Mouse (Mus musculus): ENCODE measurements around the gene Cacna1d. TPM values are rescaled to one million over a fixed set of nuclear protein-coding genes. Genes with fewer than 3 reads are reported as not detected.

The Cacna1d gene
- total and polyA plus RNA-seq, 2 experiments from 2014 or later: 5.5 to 8.9 TPM

- no peaks in the 10 kb centered on the region for H3K36me3 ChIP-seq (replicated peaks; ENCODE audit: control insufficient read depth, insufficient read depth, low read length)
- TF ChIP-seq EP300 (IDR thresholded peaks at IDR 0.05; ENCODE audit: low read depth) (no peak), CTCF (IDR thresholded peaks at IDR 0.05; ENCODE audit: low read depth) (no peak)
- H3K27me3 ChIP-seq (ENCODE audit: control insufficient read depth, insufficient read depth, low read length): no peaks in the 10 kb centered on the region
- H3K4me3 ChIP-seq (ENCODE audit: low read depth, low read length): no peak overlapping the region
- WGBS: 73% methylated on average over 11 of the region's 11 CpGs
- H3K4me1 ChIP-seq (ENCODE audit: control insufficient read depth, insufficient read depth): no peaks in the 10 kb centered on the region
- H3K27ac ChIP-seq (ENCODE audit: low read depth): no peak overlapping the region; the same call in 1 of the 2 replicates
- H3K9me3 ChIP-seq (replicated peaks; ENCODE audit: control insufficient read depth, low read length): no peaks in the 10 kb centered on the region
- no peak overlapping the region for H3K9ac ChIP-seq (replicated peaks; ENCODE audit: low read depth, low read length)
- DNase-seq (ENCODE audit: low spot score) (no peak), ATAC-seq (ENCODE audit: insufficient read depth, low read depth) (no peak)
- H3K4me2 ChIP-seq (ENCODE audit: low read depth, low read length): no peak overlapping the region
Measured at GRCm38 (mm10) chr14:30138379-30138964, 352.8 kb downstream of the Cacna1d start.

DNA sequence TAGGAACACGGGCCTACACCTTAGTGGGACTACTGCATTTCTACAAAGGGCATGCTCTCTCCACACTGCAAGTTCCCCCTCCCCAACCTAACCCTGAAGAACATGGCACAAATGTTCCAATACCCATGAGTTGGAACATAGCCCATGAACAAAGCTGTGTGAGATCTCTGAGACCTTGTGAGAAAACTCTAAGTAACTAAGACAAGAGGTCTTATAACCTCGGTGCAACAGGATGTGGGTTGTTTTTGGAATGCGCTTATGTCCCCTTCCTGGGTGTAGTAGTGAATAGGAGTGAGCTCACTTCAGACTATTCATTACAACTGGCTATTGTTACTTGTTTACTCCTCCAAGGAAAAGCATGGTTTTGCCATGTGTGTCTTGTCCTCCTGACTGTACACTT, 353.3 kb downstream of the Cacna1d start:
- H3K27me3 ChIP-seq (ENCODE audit: control insufficient read depth, insufficient read depth, low read length): no peaks in the 10 kb centered on the region
- H3K9ac ChIP-seq (replicated peaks; ENCODE audit: low read depth, low read length): no peak overlapping the region
- ATAC-seq (ENCODE audit: insufficient read depth, low read depth): no peak
- no peaks in the 10 kb centered on the region for H3K36me3 ChIP-seq (replicated peaks; ENCODE audit: control insufficient read depth, insufficient read depth, low read length)
- H3K9me3 ChIP-seq (replicated peaks; ENCODE audit: control insufficient read depth, low read length): no peaks in the 10 kb centered on the region
- DNase-seq (ENCODE audit: low spot score): no peak
- WGBS: 68% methylated on average over 3 of the region's 3 CpGs
- H3K4me3 ChIP-seq (ENCODE audit: low read depth, low read length): no peak overlapping the region
- H3K27ac ChIP-seq (ENCODE audit: low read depth): no peak overlapping the region
- no peak overlapping the region for H3K4me2 ChIP-seq (ENCODE audit: low read depth, low read length)
- TF ChIP-seq EP300 (IDR thresholded peaks at IDR 0.05; ENCODE audit: low read depth) (no peak), CTCF (IDR thresholded peaks at IDR 0.05; ENCODE audit: low read depth) (no peak)
- no peaks in the 10 kb centered on the region for H3K4me1 ChIP-seq (ENCODE audit: control insufficient read depth, insufficient read depth)

GRCm38 (mm10) chr14:30136965-30137364, 354.3 kb downstream of the Cacna1d start:
- Histone ChIP-seq H3K4me1 (ENCODE audit: control insufficient read depth, insufficient read depth) (no peaks in the 10 kb centered on the region), H3K9ac (replicated peaks; ENCODE audit: low read depth, low read length) (no peak overlapping the region), H3K27ac (ENCODE audit: low read depth) (no peak overlapping the region), H3K4me2 (ENCODE audit: low read depth, low read length) (no peak overlapping the region), H3K27me3 (ENCODE audit: control insufficient read depth, insufficient read depth, low read length) (no peaks in the 10 kb centered on the region), H3K9me3 (replicated peaks; ENCODE audit: control insufficient read depth, low read length) (no peaks in the 10 kb centered on the region), H3K36me3 (replicated peaks; ENCODE audit: control insufficient read depth, insufficient read depth, low read length) (no peaks in the 10 kb centered on the region), H3K4me3 (ENCODE audit: low read depth, low read length) (no peak overlapping the region)
- ATAC-seq (ENCODE audit: insufficient read depth, low read depth) (peak; percentile 85), DNase-seq (ENCODE audit: low spot score) (peak; percentile 76)
- TF ChIP-seq CTCF (IDR thresholded peaks at IDR 0.05; ENCODE audit: low read depth) (peak; percentile 99), EP300 (IDR thresholded peaks at IDR 0.05; ENCODE audit: low read depth) (no peak)
- WGBS: 5% methylated on average over 8 of the region's 8 CpGs

DNA sequence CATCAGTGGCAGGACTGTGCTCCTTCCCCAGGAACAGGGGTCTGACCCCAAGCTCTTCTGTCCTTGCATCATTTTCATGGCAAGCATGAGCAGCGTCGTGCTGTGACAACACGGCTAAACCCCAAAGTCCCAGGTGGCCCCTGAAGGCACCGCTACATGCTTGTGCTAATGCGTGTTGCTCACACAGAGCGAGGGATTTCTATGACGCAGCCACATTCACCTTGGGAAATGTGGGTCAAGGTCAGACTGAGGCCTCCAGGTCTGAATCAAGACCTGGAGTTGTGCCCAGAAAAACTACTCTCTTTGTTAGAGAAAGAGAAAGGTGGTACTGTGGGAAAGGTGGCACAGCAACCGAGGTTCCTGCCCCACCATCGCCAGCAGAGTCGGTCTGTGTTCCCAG, 355.9 kb downstream of the Cacna1d start:
- WGBS: 73% methylated on average over 10 of the region's 10 CpGs
- no peak for DNase-seq (ENCODE audit: low spot score)
- TF ChIP-seq CTCF (IDR thresholded peaks at IDR 0.05; ENCODE audit: low read depth) (no peak), EP300 (IDR thresholded peaks at IDR 0.05; ENCODE audit: low read depth) (no peak)
- H3K4me1 ChIP-seq (ENCODE audit: control insufficient read depth, insufficient read depth): no peaks in the 10 kb centered on the region
- no peak overlapping the region for H3K4me2 ChIP-seq (ENCODE audit: low read depth, low read length)
- H3K27me3 ChIP-seq (ENCODE audit: control insufficient read depth, insufficient read depth, low read length): no peaks in the 10 kb centered on the region
- H3K9ac ChIP-seq (replicated peaks; ENCODE audit: low read depth, low read length): no peak overlapping the region
- H3K36me3 ChIP-seq (replicated peaks; ENCODE audit: control insufficient read depth, insufficient read depth, low read length): no peaks in the 10 kb centered on the region
- no peak for ATAC-seq (ENCODE audit: insufficient read depth, low read depth)
- no peak overlapping the region for H3K27ac ChIP-seq (ENCODE audit: low read depth)
- H3K9me3 ChIP-seq (replicated peaks; ENCODE audit: control insufficient read depth, low read length): no peaks in the 10 kb centered on the region
- no peak overlapping the region for H3K4me3 ChIP-seq (ENCODE audit: low read depth, low read length)

GRCm38 (mm10) chr14:30133684-30134083, 357.6 kb downstream of the Cacna1d start:
- no peaks in the 10 kb centered on the region for H3K27me3 ChIP-seq (ENCODE audit: control insufficient read depth, insufficient read depth, low read length)
- no peak for ATAC-seq (ENCODE audit: insufficient read depth, low read depth)
- DNase-seq (ENCODE audit: low spot score): no peak
- H3K4me2 ChIP-seq (ENCODE audit: low read depth, low read length): no peak overlapping the region
- 0 out of 2 replicates have a peak, but pooled peaks have one; percentile 22 for TF ChIP-seq CTCF (IDR thresholded peaks at IDR 0.05; ENCODE audit: low read depth)
- TF ChIP-seq EP300 (IDR thresholded peaks at IDR 0.05; ENCODE audit: low read depth): no peak
- H3K36me3 ChIP-seq (replicated peaks; ENCODE audit: control insufficient read depth, insufficient read depth, low read length): no peaks in the 10 kb centered on the region
- H3K4me3 ChIP-seq (ENCODE audit: low read depth, low read length): no peak overlapping the region
- no peaks in the 10 kb centered on the region for H3K9me3 ChIP-seq (replicated peaks; ENCODE audit: control insufficient read depth, low read length)
- H3K4me1 ChIP-seq (ENCODE audit: control insufficient read depth, insufficient read depth): no peaks in the 10 kb centered on the region
- H3K9ac ChIP-seq (replicated peaks; ENCODE audit: low read depth, low read length): no peak overlapping the region
- H3K27ac ChIP-seq (ENCODE audit: low read depth): no peak overlapping the region
- WGBS: 78% methylated on average over 3 of the region's 3 CpGs

GRCm38 (mm10) chr14:30131256-30131655, 360.0 kb downstream of the Cacna1d start:
- Histone ChIP-seq H3K27me3 (ENCODE audit: control insufficient read depth, insufficient read depth, low read length) (no peaks in the 10 kb centered on the region), H3K27ac (ENCODE audit: low read depth) (no peak overlapping the region), H3K4me1 (ENCODE audit: control insufficient read depth, insufficient read depth) (no peaks in the 10 kb centered on the region), H3K9ac (replicated peaks; ENCODE audit: low read depth, low read length) (no peak overlapping the region), H3K9me3 (replicated peaks; ENCODE audit: control insufficient read depth, low read length) (no peaks in the 10 kb centered on the region), H3K4me3 (ENCODE audit: low read depth, low read length) (no peak overlapping the region), H3K4me2 (ENCODE audit: low read depth, low read length) (no peak overlapping the region), H3K36me3 (replicated peaks; ENCODE audit: control insufficient read depth, insufficient read depth, low read length) (no peaks in the 10 kb centered on the region)
- WGBS: 23% methylated on average over 3 of the region's 3 CpGs
- no peak for DNase-seq (ENCODE audit: low spot score)
- TF ChIP-seq EP300 (IDR thresholded peaks at IDR 0.05; ENCODE audit: low read depth) (no peak), CTCF (IDR thresholded peaks at IDR 0.05; ENCODE audit: low read depth) (no peak)
- ATAC-seq (ENCODE audit: insufficient read depth, low read depth): no peak

Data from heart, postnatal 0 days (tissue).